Mouse (Mus musculus): ENCODE data around the gene Rnf5. TPM values are rescaled to one million over a fixed set of nuclear protein-coding genes. Genes with fewer than 3 reads are reported as not detected.

Rnf5 gene
- polyA plus RNA-seq, 1 experiment, result 101 TPM

- peaks cover 77% of the 10 kb centered on the region for H3K4me1 ChIP-seq
- no peaks in the 10 kb centered on the region for H3K9me3 ChIP-seq
- peaks cover 43% of the 10 kb centered on the region for H3K36me3 ChIP-seq (replicated peaks; ENCODE audit: low read length)
- peak overlapping the region; percentile 100 for H3K4me3 ChIP-seq (replicated peaks)
- H3K27me3 ChIP-seq (replicated peaks), result peaks cover 2% of the 10 kb centered on the region
- TF ChIP-seq GATA1 (IDR thresholded peaks at IDR 0.05; ENCODE audit: borderline replicate concordance, low read length) (no peak), FLI1 (IDR thresholded peaks at IDR 0.05; ENCODE audit: low read length) (no peak)
Measured at GRCm38 (mm10) chr17:34645831-34646511, 42.5 kb upstream of the Rnf5 start.

- H3K36me3 ChIP-seq (replicated peaks; ENCODE audit: low read length), result peaks cover 37% of the 10 kb centered on the region
- peaks cover 79% of the 10 kb centered on the region for H3K4me1 ChIP-seq
- H3K9me3 ChIP-seq, result no peaks in the 10 kb centered on the region
- TF ChIP-seq FLI1 (IDR thresholded peaks at IDR 0.05; ENCODE audit: low read length), result no peak
- TF ChIP-seq GATA1 (IDR thresholded peaks at IDR 0.05; ENCODE audit: borderline replicate concordance, low read length), result no peak
- H3K4me3 ChIP-seq (replicated peaks), result peak overlapping the region; percentile 100
- H3K27me3 ChIP-seq (replicated peaks), result peaks cover 2% of the 10 kb centered on the region
Measured at GRCm38 (mm10) chr17:34645256-34645829, 41.9 kb upstream of the Rnf5 start.

- TF ChIP-seq FLI1 (IDR thresholded peaks at IDR 0.05; ENCODE audit: low read length) (peak; percentile 45; the same call in 1 of the 2 replicates), GATA1 (IDR thresholded peaks at IDR 0.05; ENCODE audit: borderline replicate concordance, low read length) (no peak)
Measured at GRCm38 (mm10) chr17:34644608-34645007, 41.1 kb upstream of the Rnf5 start, which contains the start of gene Fkbpl. Gene Fkbpl (plus strand): TSS chr17:34644764.

GRCm38 (mm10) chr17:34643944-34644343, 40.5 kb upstream of the Rnf5 start:
- peaks cover 5% of the 10 kb centered on the region for H3K9me3 ChIP-seq
- no peak overlapping the region for H3K4me3 ChIP-seq (replicated peaks)
- H3K36me3 ChIP-seq (replicated peaks; ENCODE audit: low read length), result peaks cover 23% of the 10 kb centered on the region
- TF ChIP-seq FLI1 (IDR thresholded peaks at IDR 0.05; ENCODE audit: low read length), result no peak
- TF ChIP-seq GATA1 (IDR thresholded peaks at IDR 0.05; ENCODE audit: borderline replicate concordance, low read length), result no peak
- H3K27me3 ChIP-seq (replicated peaks), result peaks cover 2% of the 10 kb centered on the region
- H3K4me1 ChIP-seq, result peaks cover 91% of the 10 kb centered on the region

More at GRCm38 (mm10) chr17:34644608-34645007, 41.1 kb upstream of the Rnf5 start, which contains the start of gene Fkbpl:
- H3K4me3 ChIP-seq (replicated peaks), result peak within 1 kb of the TSS; percentile 100
- no peaks in the 10 kb centered on the region for H3K9me3 ChIP-seq
- H3K36me3 ChIP-seq (replicated peaks; ENCODE audit: low read length), result peaks cover 29% of the 10 kb centered on the region
- H3K27me3 ChIP-seq (replicated peaks), result peaks cover 2% of the 10 kb centered on the region
- H3K4me1 ChIP-seq, result peaks cover 87% of the 10 kb centered on the region

- no peak for TF ChIP-seq GATA1 (IDR thresholded peaks at IDR 0.05; ENCODE audit: borderline replicate concordance, low read length)
- no peak for TF ChIP-seq FLI1 (IDR thresholded peaks at IDR 0.05; ENCODE audit: low read length)
- Histone ChIP-seq H3K4me3 (replicated peaks) (no peak overlapping the region), H3K27me3 (replicated peaks) (peaks cover 2% of the 10 kb centered on the region), H3K9me3 (peaks cover 5% of the 10 kb centered on the region), H3K4me1 (peaks cover 86% of the 10 kb centered on the region), H3K36me3 (replicated peaks; ENCODE audit: low read length) (peaks cover 17% of the 10 kb centered on the region)
Measured at GRCm38 (mm10) chr17:34643379-34643778, 39.9 kb upstream of the Rnf5 start.

- Histone ChIP-seq H3K9me3 (peaks cover 5% of the 10 kb centered on the region), H3K4me1 (peaks cover 87% of the 10 kb centered on the region), H3K27me3 (replicated peaks) (peaks cover 8% of the 10 kb centered on the region), H3K4me3 (replicated peaks) (no peak overlapping the region), H3K36me3 (replicated peaks; ENCODE audit: low read length) (peaks cover 14% of the 10 kb centered on the region)
- TF ChIP-seq FLI1 (IDR thresholded peaks at IDR 0.05; ENCODE audit: low read length), result no peak
- no peak for TF ChIP-seq GATA1 (IDR thresholded peaks at IDR 0.05; ENCODE audit: borderline replicate concordance, low read length)
Measured at GRCm38 (mm10) chr17:34641945-34642344, 38.5 kb upstream of the Rnf5 start.

GRCm38 (mm10) chr17:34640778-34641601, 37.5 kb upstream of the Rnf5 start:
- Histone ChIP-seq H3K4me3 (replicated peaks) (peak overlapping the region; percentile 76), H3K9me3 (peaks cover 5% of the 10 kb centered on the region), H3K27me3 (replicated peaks) (peaks cover 11% of the 10 kb centered on the region), H3K36me3 (replicated peaks; ENCODE audit: low read length) (peaks cover 9% of the 10 kb centered on the region), H3K4me1 (peaks cover 84% of the 10 kb centered on the region)
- no peak for TF ChIP-seq FLI1 (IDR thresholded peaks at IDR 0.05; ENCODE audit: low read length)
- TF ChIP-seq GATA1 (IDR thresholded peaks at IDR 0.05; ENCODE audit: borderline replicate concordance, low read length), result no peak

GRCm38 (mm10) chr17:34639461-34640255, 36.2 kb upstream of the Rnf5 start:
- Histone ChIP-seq H3K27me3 (replicated peaks) (peaks cover 11% of the 10 kb centered on the region), H3K4me3 (replicated peaks) (peak overlapping the region; percentile 53), H3K4me1 (peaks cover 81% of the 10 kb centered on the region), H3K9me3 (peaks cover 5% of the 10 kb centered on the region), H3K36me3 (replicated peaks; ENCODE audit: low read length) (no peaks in the 10 kb centered on the region)
- TF ChIP-seq FLI1 (IDR thresholded peaks at IDR 0.05; ENCODE audit: low read length) (no peak), GATA1 (IDR thresholded peaks at IDR 0.05; ENCODE audit: borderline replicate concordance, low read length) (no peak)

- TF ChIP-seq GATA1 (IDR thresholded peaks at IDR 0.05; ENCODE audit: borderline replicate concordance, low read length) (no peak), FLI1 (IDR thresholded peaks at IDR 0.05; ENCODE audit: low read length) (no peak)
- peaks cover 23% of the 10 kb centered on the region for H3K27me3 ChIP-seq (replicated peaks)
- peaks cover 71% of the 10 kb centered on the region for H3K4me1 ChIP-seq
- H3K4me3 ChIP-seq (replicated peaks), result no peak overlapping the region
- H3K36me3 ChIP-seq (replicated peaks; ENCODE audit: low read length), result no peaks in the 10 kb centered on the region
- H3K9me3 ChIP-seq, result peaks cover 5% of the 10 kb centered on the region
Measured at GRCm38 (mm10) chr17:34637459-34637858, 34.0 kb upstream of the Rnf5 start.

Measured in megakaryocyte, embryonic 14.5 days (primary cell).